Mouse (Mus musculus): ENCODE measurements around the gene Pou5f1. TPM values are rescaled to one million over a fixed set of nuclear protein-coding genes. Genes with fewer than 3 reads are reported as not detected.

Pou5f1 gene
- total RNA-seq, 2 experiments from 2014 or later, result not detected

GRCm38 (mm10) chr17:35549437-35550142, 43.8 kb downstream of the Pou5f1 start:
- intact Hi-C loops (cut with DNase I), result no loop called here
- peak; percentile 57 for DNase-seq

DNA sequence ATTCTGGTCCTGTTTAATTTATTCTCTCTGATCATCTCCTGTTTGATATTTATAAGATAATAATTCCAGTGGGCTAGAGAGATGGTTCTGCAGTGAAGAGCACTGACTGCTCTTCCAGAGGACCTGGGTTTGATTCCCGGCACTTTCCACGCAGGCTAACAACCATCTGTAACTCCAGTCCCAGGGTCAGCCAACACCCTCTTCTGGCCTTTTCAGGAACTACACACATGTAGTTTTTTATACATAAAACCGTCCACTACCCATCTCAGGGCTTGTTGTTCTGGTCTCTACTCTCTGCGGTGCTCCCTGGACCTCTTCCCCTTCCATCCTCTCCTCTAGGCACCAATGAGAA, 44.3 kb downstream of the Pou5f1 start:
- intact Hi-C loops (cut with DNase I), result no loop called here
- DNase-seq, result no peak

DNA sequence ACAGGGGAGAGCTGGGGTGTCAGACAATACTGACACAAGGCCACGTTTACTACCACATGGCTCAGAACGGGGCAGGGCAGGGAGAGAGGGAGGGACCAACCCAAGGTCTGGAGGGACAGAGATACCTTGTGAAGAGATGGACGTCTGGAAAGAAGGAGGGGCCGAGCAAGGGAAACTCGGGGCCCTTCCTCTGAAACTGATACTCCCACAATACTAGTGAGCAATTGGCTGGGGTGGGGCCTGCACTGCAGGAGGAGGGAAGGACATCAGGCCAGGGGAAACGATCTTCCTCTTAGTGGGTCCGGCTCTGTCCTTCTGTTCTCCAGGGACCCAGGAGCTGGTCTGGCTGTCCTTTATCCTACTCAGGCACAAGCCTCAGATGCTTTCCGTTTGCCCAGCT, 45.1 kb downstream of the Pou5f1 start:
- intact Hi-C loops (cut with DNase I), result no loop called here
- DNase-seq, result no peak

- no peak for DNase-seq
- intact Hi-C loops (cut with DNase I), result no loop called here
These were observed 46.1 kb downstream of the Pou5f1 start, which contains the start of gene Cdsn for GRCm38 (mm10) chr17:35551881-35552414. Gene Cdsn (plus strand): TSS chr17:35552128.

DNA sequence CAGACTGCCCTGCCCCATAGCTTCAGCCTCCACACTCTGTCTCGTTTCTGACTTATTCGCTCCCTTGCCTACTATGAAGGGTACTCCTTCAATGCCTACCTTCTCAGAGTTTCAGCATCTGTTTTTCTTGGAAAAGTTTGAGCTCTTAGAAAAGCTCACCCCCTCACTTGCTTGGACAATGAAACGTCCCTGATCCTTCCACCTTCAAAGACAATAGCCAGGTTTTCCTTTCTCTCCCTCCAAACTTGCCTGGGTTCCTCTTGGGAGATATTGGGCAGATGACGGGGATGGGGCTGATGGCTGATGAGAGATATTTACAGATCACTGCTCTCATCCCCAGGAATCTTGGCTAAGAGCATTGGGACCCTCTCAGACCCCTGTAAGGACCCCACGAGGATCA, 48.5 kb downstream of the Pou5f1 start:
- no peak for DNase-seq
- intact Hi-C loops (cut with DNase I), result no loop called here

DNA sequence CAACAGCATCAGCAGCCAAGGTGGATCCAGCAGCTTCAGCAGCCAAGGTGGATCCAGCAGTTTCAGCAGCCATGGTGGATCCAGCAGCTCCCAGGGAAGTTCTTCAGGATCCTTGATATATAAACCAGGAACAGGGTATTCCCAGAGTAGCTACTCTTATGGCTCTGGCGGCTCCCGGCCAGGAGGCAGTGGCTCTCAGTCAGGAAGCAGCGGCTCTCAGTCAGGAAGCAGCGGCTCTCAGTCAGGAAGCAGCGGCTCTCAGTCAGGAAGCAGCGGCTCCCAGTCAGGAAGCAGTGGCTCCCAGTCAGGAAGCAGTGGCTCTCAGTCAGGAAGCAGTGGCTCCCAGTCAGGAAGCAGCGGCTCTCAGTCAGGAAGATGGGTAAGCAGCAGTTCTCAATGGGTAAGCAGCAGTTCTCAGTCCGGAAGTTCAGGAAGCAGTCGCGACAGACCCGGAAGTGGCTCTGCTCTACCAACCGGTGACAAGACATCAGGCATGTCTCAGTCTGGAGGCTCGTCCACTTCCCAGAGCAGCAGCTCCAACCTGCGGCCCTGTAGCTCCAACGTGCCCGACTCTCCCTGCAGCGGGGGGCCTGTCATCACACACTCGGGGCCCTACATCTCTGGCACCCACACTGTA, 49.1 kb downstream of the Pou5f1 start:
- no peak for DNase-seq
- intact Hi-C loops (cut with DNase I), result no loop called here

GRCm38 (mm10) chr17:35556186-35556765, 50.5 kb downstream of the Pou5f1 start:
- DNase-seq, result no peak
- intact Hi-C loops (cut with DNase I), result no loop called here

GRCm38 (mm10) chr17:35556812-35557211, 51.0 kb downstream of the Pou5f1 start:
- peak; percentile 61 for DNase-seq
- intact Hi-C loops (cut with DNase I), result no loop called here

DNA sequence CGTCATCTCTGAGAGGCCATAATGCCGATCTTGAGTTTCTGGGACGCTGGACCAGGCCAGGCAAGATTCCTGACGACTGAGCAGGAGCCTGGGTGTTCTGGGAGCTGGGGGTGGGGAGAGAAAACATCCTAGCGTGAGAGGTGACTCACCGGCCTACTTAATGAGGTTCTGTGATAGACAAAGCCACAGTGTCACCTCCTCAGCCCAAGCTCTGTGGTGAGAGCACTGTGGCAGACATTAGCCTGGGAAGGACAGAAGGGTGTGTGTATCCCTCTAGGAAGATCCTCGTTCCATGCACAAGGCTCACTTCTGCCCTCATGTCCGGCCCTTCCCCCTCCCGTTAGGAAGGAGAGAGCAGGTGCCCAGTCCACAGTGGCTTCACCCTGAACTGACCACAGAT, 51.5 kb downstream of the Pou5f1 start:
- intact Hi-C loops (cut with DNase I), result no loop called here
- no peak for DNase-seq

DNA sequence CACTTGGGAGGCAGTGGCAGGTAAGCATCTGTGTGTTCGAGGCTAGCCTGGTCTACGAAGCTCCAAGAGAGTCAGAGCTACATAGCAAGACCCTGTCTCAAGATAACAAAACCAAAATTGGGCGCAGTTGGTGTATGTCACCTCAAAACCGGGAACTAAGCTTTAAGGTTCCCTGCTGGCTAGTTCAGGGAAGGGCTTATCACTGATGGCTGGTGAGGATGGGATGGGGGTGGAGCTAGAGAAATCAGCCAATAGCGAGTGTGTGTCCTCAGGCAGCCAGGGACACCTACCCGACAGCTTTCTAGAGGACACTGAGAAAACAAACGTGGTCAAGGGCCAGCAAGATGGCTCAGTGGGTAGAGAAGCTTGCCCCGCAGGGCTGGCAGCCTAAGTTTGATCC, 52.4 kb downstream of the Pou5f1 start:
- intact Hi-C loops (cut with DNase I), result no loop called here
- no peak for DNase-seq

Other genes with a start within 250 kb of the Pou5f1 start
- 10 to 100 TPM; 19.1 to 22.8 TPM for gene H2-D1, start 243.3 kb upstream of the Pou5f1 start, total RNA-seq (2021)
- gene H2-Q1, start 185.6 kb upstream of the Pou5f1 start, total RNA-seq (2021), result under 1 TPM; 0.28 to 0.32 TPM
- gene H2-Q2, start 163.8 kb upstream of the Pou5f1 start, total RNA-seq (2021), result 1 to 10 TPM in 1 of 2 experiments, under 1 TPM in 1; 0.48 to 2.2 TPM
- 1 to 10 TPM; 1.6 TPM for gene H2-Q4, start 126.4 kb upstream of the Pou5f1 start, total RNA-seq (2021)
- gene H2-Q6, start 81.2 kb upstream of the Pou5f1 start, total RNA-seq (2021), result under 1 TPM; 0.18 to 0.36 TPM
- under 1 TPM; 0.36 to 0.66 TPM for gene H2-Q7, start 66.9 kb upstream of the Pou5f1 start, total RNA-seq (2021)
- gene H2-Q10, start 35.9 kb upstream of the Pou5f1 start, total RNA-seq (2021), result under 1 TPM; 0.16 to 0.20 TPM
- gene Tcf19, start 10.8 kb downstream of the Pou5f1 start, total RNA-seq (2021), result 1 to 10 TPM; 7.2 to 9.3 TPM
- gene Cchcr1, start 11.1 kb downstream of the Pou5f1 start, total RNA-seq (2021), result 10 to 100 TPM; 13.6 TPM
- 1 to 10 TPM; 1.5 to 2.4 TPM for gene Psors1c2, start 27.2 kb downstream of the Pou5f1 start, total RNA-seq (2021)
- gene Cdsn, start 46.1 kb downstream of the Pou5f1 start, total RNA-seq (2021), result under 1 TPM; 0.26 to 0.36 TPM
- not detected for gene 2300002M23Rik, start 61.4 kb downstream of the Pou5f1 start, total RNA-seq (2021)
- not detected for gene Sfta2, start 95.5 kb downstream of the Pou5f1 start, total RNA-seq (2021)
- not detected for gene Gm9573, start 120.6 kb downstream of the Pou5f1 start, total RNA-seq (2021)
- gene Mucl3, start 137.7 kb downstream of the Pou5f1 start, total RNA-seq (2021), result not detected
- gene Vars2, start 161.6 kb downstream of the Pou5f1 start, total RNA-seq (2021), result 10 to 100 TPM; 51.5 to 53.3 TPM
- gene Gtf2h4, start 167.7 kb downstream of the Pou5f1 start, total RNA-seq (2021), result 10 to 100 TPM; 29.1 to 31.8 TPM
- gene Ddr1, start 198.6 kb downstream of the Pou5f1 start, total RNA-seq (2021), result 10 to 100 TPM; 42.6 to 50.1 TPM

Measured in left cerebral cortex, postnatal 4 days (tissue).